Mouse (Mus musculus) heart, adult 18-20 months (tissue): ENCODE data around the gene Mylpf. TPM values are rescaled to one million over a fixed set of nuclear protein-coding genes. Genes with fewer than 3 reads are reported as not detected.
A peak's percentile ranks its signal among the peaks of the same experiment; 100 is the strongest.

ENCODE experiments used
- DNase-seq, 2 experiments: peaks; one replicate each; pipeline ENCODE4 v3.0.0; 2021 to 2022; ENCODE audit warnings: mixed read lengths in 1 of 2
- total RNA-seq, 2 experiments: library from RNA; stranded (reverse); gene quantifications; 2 replicates each; pipeline ENCODE4 v1.2.3; 2021

Gene Mylpf
- total RNA-seq, 2 experiments from 2014 or later, result 1.1 to 3.7 TPM

DNA sequence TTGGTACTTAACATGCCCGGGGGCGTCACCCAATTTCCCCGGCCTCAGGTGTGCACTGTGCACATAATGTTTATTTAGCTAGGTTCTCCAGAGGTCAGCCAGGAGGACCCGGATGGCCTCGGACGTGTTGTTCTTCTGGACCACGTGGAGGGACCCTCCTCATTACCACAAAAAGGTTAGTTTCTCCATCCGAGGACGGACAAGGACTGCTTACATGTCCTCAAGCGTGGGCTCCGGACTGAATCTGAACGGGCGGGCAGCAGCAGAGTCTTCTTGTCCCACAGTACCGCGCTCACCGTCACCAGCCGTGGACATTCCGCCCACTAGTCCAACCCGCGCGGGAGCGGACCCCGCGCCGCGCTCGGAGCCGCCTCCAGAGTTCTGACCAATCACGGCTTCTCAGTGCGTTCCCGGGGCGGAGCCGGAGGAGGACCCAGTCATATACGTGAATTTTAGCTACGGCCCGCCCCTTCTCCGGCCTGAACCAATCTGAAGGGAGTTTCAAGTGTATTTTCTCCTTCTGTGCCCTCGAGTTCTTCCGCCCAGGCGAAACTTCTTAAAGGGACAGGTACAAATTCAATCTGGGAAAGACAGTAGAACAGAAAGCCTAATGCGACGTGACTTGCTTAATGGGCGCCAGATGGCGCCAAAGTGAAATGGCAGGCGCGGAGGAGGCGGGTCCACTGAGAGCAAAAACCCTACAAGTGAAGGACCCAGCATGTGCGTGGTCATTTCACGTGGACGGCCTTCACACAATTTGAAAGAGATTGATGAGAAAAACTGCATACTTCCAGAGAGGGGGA lies 51.8 kb downstream of the Mylpf start, which contains the start of gene Dctpp1:
TSS of gene Dctpp1 (minus strand) at position 401 of the 803 bp plus-strand sequence.
- peak; percentile 99 for DNase-seq

GRCm38 (mm10) chr7:127262218-127262961 lies 53.7 kb downstream of the Mylpf start:
- DNase-seq, result no peak

- no peak for DNase-seq
Measured at GRCm38 (mm10) chr7:127263526-127263925, 54.8 kb downstream of the Mylpf start.

Other genes starting within 250 kb of the Mylpf start
- gene Cdipt, start 233.0 kb upstream of the Mylpf start, total RNA-seq, result 10 to 100 TPM; 43.2 to 45.2 TPM
- under 1 TPM in 1 of 2 experiments, not detected in 1; 0.59 TPM for gene Cdiptos, start 232.8 kb upstream of the Mylpf start, total RNA-seq
- gene Mvp, start 194.3 kb upstream of the Mylpf start, total RNA-seq, result 10 to 100 TPM; 59.9 to 68.7 TPM
- not detected for gene Pagr1b, start 192.4 kb upstream of the Mylpf start, total RNA-seq
- gene Pagr1a, start 191.5 kb upstream of the Mylpf start, total RNA-seq, result 10 to 100 TPM in 1 of 2 experiments, 1 to 10 TPM in 1; 8.3 to 10.7 TPM
- gene Gm42742, start 187.8 kb upstream of the Mylpf start, total RNA-seq, result 10 to 100 TPM; 24.6 to 27.3 TPM
- under 1 TPM in 1 of 2 experiments, not detected in 1; 0.80 TPM for gene Prrt2, start 187.7 kb upstream of the Mylpf start, total RNA-seq
- 10 to 100 TPM; 55.3 to 57.3 TPM for gene Maz, start 181.9 kb upstream of the Mylpf start, total RNA-seq
- gene Kif22, start 166.4 kb upstream of the Mylpf start, total RNA-seq, result 1 to 10 TPM in 1 of 2 experiments, under 1 TPM in 1; 0.93 to 1.0 TPM
- gene Zg16, start 121.6 kb upstream of the Mylpf start, total RNA-seq, result not detected
- 1 to 10 TPM; 1.3 to 2.9 TPM for gene AI467606, start 117.5 kb upstream of the Mylpf start, total RNA-seq
- under 1 TPM in 1 of 2 experiments, not detected in 1; 0.49 TPM for gene Qprt, start 86.7 kb upstream of the Mylpf start, total RNA-seq
- gene Spn, start 71.1 kb upstream of the Mylpf start, total RNA-seq, result 1 to 10 TPM in 1 of 2 experiments, under 1 TPM in 1; 0.55 to 2.6 TPM
- gene Cd2bp2, start 12.8 kb upstream of the Mylpf start, total RNA-seq, result 10 to 100 TPM; 35.1 to 36.9 TPM
- gene Tbc1d10b, start 422 bp upstream of the Mylpf start, total RNA-seq, result 10 to 100 TPM; 20.8 to 21.6 TPM
- 1 to 10 TPM; 6.4 to 6.7 TPM for gene Zfp553, start 24.2 kb downstream of the Mylpf start, total RNA-seq
- gene Sept1, start 24.2 kb downstream of the Mylpf start, total RNA-seq, result 1 to 10 TPM; 3.0 to 7.7 TPM
- 10 to 100 TPM; 18.3 to 19.3 TPM for gene Zfp771, start 35.4 kb downstream of the Mylpf start, total RNA-seq
- 10 to 100 TPM; 40.3 to 42.0 TPM for gene Dctpp1, start 51.8 kb downstream of the Mylpf start, total RNA-seq
- 10 to 100 TPM; 29.5 to 31.7 TPM for gene Sephs2, start 65.2 kb downstream of the Mylpf start, total RNA-seq
- 1 to 10 TPM; 1.9 to 4.1 TPM for gene Itgal, start 87.4 kb downstream of the Mylpf start, total RNA-seq
- gene Zfp768, start 136.7 kb downstream of the Mylpf start, total RNA-seq, result 10 to 100 TPM; 35.9 to 42.9 TPM
- gene Zfp747, start 167.2 kb downstream of the Mylpf start, total RNA-seq, result 1 to 10 TPM; 3.4 to 5.1 TPM
- 1 to 10 TPM; 1.6 to 1.7 TPM for gene 9130019O22Rik, start 178.3 kb downstream of the Mylpf start, total RNA-seq
- 1 to 10 TPM; 3.4 to 3.7 TPM for gene E430018J23Rik, start 184.7 kb downstream of the Mylpf start, total RNA-seq
- 1 to 10 TPM; 2.4 to 3.3 TPM for gene Zfp764, start 197.9 kb downstream of the Mylpf start, total RNA-seq
- gene Zfp688, start 213.2 kb downstream of the Mylpf start, total RNA-seq, result 1 to 10 TPM; 1.7 to 2.4 TPM
- 1 to 10 TPM; 1.3 TPM for gene Zfp689, start 240.3 kb downstream of the Mylpf start, total RNA-seq